Mouse (Mus musculus) bone marrow macrophage, adult 2 months (primary cell): ENCODE data around the gene Nars2.

ENCODE experiments used
- CTCF ChIP-seq: IDR thresholded peaks from 2 replicates; pipeline ENCODE4 v1.5.1; 2012; ENCODE audit warnings: low read depth, mild to moderate bottlenecking, low read length, moderate library complexity
- POLR2A ChIP-seq: IDR thresholded peaks from 2 replicates; pipeline ENCODE4 v1.6.1; 2012; ENCODE audit warnings: mild to moderate bottlenecking, low read depth, low read length, borderline replicate concordance

DNA sequence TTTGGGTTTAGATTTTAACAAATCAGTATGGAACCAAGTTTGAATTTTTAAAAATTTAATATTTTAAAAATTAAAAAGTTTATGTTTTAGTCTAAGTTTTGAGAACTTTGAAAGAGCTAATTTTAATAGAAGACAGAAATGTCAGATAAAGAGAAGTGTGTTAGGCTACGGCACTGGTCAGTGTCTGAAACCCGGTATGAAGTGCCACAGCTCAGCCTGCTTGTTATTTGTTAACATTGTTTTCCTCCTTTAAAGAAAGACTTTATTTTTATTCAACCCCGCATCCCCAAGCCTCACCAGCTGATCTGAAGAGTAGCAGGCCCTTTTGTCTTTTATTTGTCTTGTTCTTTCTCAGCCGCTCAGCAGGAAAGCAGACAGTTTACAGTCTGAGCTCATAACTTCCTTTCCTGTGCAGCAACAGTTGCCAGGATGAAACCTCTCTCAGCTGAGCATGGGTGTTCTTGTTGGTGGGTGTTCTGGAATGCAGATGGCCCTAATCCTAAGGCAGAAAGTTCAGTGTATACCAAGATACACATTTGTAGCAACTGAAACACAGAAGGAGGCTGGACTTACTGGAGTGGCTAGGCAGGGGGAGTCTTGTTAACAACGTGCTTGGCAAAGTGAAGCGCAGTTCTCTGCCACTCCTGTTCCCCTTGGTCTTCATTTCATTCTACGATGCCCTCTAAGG, 32.5 kb downstream of the Nars2 start:
- TF ChIP-seq CTCF (no peak), POLR2A (no peak)
